31 mouse cellular contexts compared by ENCODE assay signal in genomic region chr10:13184170-13184766, GRCm38 (mm10). TPM values are rescaled to one million over a fixed set of nuclear protein-coding genes. Genes with fewer than 3 reads are reported as not detected.
DNase-seq lines count a peak whose midpoint lies in the region; ATAC-seq and TF ChIP-seq lines count a peak whose summit lies in the region.
"Had no signal": no experiment of that assay in that cellular context is flagged by ENCODE, and none has a peak within 500 bp of the region (broad histone marks: within the 10 kb centered on the region; RNA-seq: fewer than 3 reads in every experiment).

No protein-coding gene starts in this region.

- peak; percentile 98 for TF ChIP-seq EP300 in CH12.LX (IDR thresholded peaks at IDR 0.05; ENCODE audit: low read length)

- no peak overlapping the region for H3K4me2 ChIP-seq in liver, embryonic 12.5 days
- peak overlapping the region; percentile 34 for H3K4me2 ChIP-seq in CH12.LX (ENCODE audit: insufficient read depth, low read depth, poor library complexity, severe bottlenecking)
- H3K4me2 ChIP-seq: embryonic facial prominence, embryonic 15.5 days; heart, embryonic 13.5 days; hindbrain, embryonic 12.5 days; limb, embryonic 13.5 days; lung, embryonic 14.5 days; midbrain, embryonic 11.5 days had no signal

- ATAC-seq in liver, embryonic 12.5 days = no peak
- ATAC-seq in granulocyte monocyte progenitor cell, adult 5-6 weeks (replicated peaks; ENCODE audit: poor library complexity, severe bottlenecking) = peak; percentile 90
- peak; percentile 70 for ATAC-seq in neutrophil, adult 5-6 weeks (ENCODE audit: extremely low read depth, insufficient number of reproducible peaks, low FRiP score, poor library complexity, severe bottlenecking)
- ATAC-seq: forebrain, embryonic 14.5 days; intestine, postnatal 0 days had no signal

- no peak; the same call in 1 of the 2 replicates for TF ChIP-seq RAD21 in CH12.LX (IDR thresholded peaks at IDR 0.05; ENCODE audit: low read depth, low read length)

- no peak overlapping the region for H3K4me3 ChIP-seq in liver, adult 2 months (ENCODE audit: insufficient read depth, low read depth, low read length)
- no peak overlapping the region for H3K4me3 ChIP-seq in liver, embryonic 12.5 days
- H3K4me3 ChIP-seq in CH12.LX (replicated peaks in 1 of 3; ENCODE audit: low read depth in 2 of 3, low read length in 2 of 3, poor library complexity in 1 of 3) = no peak overlapping the region
- no peak overlapping the region for H3K4me3 ChIP-seq in thymus, adult 2 months (ENCODE audit: control insufficient read depth, insufficient read depth, low read length)
- H3K4me3 ChIP-seq: embryonic facial prominence, embryonic 15.5 days; heart, embryonic 13.5 days; hindbrain, embryonic 12.5 days; layer of hippocampus, adult 2 months; limb, embryonic 13.5 days had no signal

- in situ Hi-C loops in CH12.LX (cut with MboI; ENCODE audit: low pct_ligation_motif_present, low pct_unique_long_range_greater_than_20kb, low sequenced_read_pairs) = no loop called here

- H3K36me3 ChIP-seq in liver, adult 2 months (ENCODE audit: control insufficient read depth, insufficient read depth, low read length) = peaks cover 58% of the 10 kb centered on the region
- H3K36me3 ChIP-seq in liver, embryonic 12.5 days = peaks cover 94% of the 10 kb centered on the region
- peaks cover 57 to 82% of the 10 kb centered on the region in 2 experiments for H3K36me3 ChIP-seq in CH12.LX (replicated peaks in 1 of 2; ENCODE audit: control insufficient read depth in 1 of 2, insufficient read depth in 1 of 2, low read length in 1 of 2)
- H3K36me3 ChIP-seq in thymus, adult 2 months (ENCODE audit: control insufficient read depth, insufficient read depth, low read length) = peaks cover 38% of the 10 kb centered on the region

- H3K4me1 ChIP-seq in liver, adult 2 months (ENCODE audit: control insufficient read depth, insufficient read depth, low read length) = no peaks in the 10 kb centered on the region
- 0 out of 2 replicates have a peak, but pooled peaks cover 4% of the 10 kb centered on the region for H3K4me1 ChIP-seq in liver, embryonic 12.5 days
- peaks cover 11 to 38% of the 10 kb centered on the region in 2 experiments for H3K4me1 ChIP-seq in CH12.LX (ENCODE audit: control insufficient read depth in 1 of 2, insufficient read depth in 2 of 2)
- H3K4me1 ChIP-seq in thymus, adult 2 months (replicated peaks; ENCODE audit: control insufficient read depth, insufficient read depth, low read length) = no peaks in the 10 kb centered on the region
- H3K4me1 ChIP-seq: embryonic facial prominence, embryonic 15.5 days; hindbrain, embryonic 12.5 days had no signal

- WGBS in liver, adult 2 months = 84% methylated on average over 4 of the region's 4 CpGs
- 54% methylated on average over 4 of the region's 4 CpGs for WGBS in liver, embryonic 12.5 days (ENCODE audit: insufficient replicate concordance)
- 63% methylated on average over 4 of the region's 4 CpGs for WGBS in thymus, adult 2 months

- H3K27ac ChIP-seq in liver, adult 2 months (replicated peaks; ENCODE audit: insufficient read depth, low read depth, low read length) = no peak overlapping the region
- no peak overlapping the region for H3K27ac ChIP-seq in liver, embryonic 12.5 days
- peak overlapping the region; percentile 58 for H3K27ac ChIP-seq in CH12.LX (ENCODE audit: insufficient read depth, low read depth)
- H3K27ac ChIP-seq in thymus, adult 2 months (ENCODE audit: control insufficient read depth, insufficient read depth, low read length) = no peak overlapping the region
- H3K27ac ChIP-seq: embryonic facial prominence, embryonic 15.5 days; heart, embryonic 13.5 days; hindbrain, embryonic 12.5 days; layer of hippocampus, adult 2 months; liver, embryonic 14.5 days had no signal

- no peaks in the 10 kb centered on the region for H3K27me3 ChIP-seq in liver, adult 2 months (ENCODE audit: control insufficient read depth, insufficient read depth, low read length)
- no peaks in the 10 kb centered on the region for H3K27me3 ChIP-seq in liver, embryonic 12.5 days (replicated peaks)
- H3K27me3 ChIP-seq in CH12.LX (replicated peaks) = no peaks in the 10 kb centered on the region
- no peaks in the 10 kb centered on the region for H3K27me3 ChIP-seq in thymus, adult 2 months (ENCODE audit: control insufficient read depth, insufficient read depth, low read length)
- H3K27me3 ChIP-seq: embryonic facial prominence, embryonic 15.5 days; heart, embryonic 13.5 days; hindbrain, embryonic 12.5 days; limb, embryonic 13.5 days had no signal

- dilution Hi-C loops in CH12.LX (cut with MboI; ENCODE audit: extremely low pct_ligation_motif_present, extremely low pct_unique_long_range_greater_than_20kb, low sequenced_read_pairs) = no loop called here

- TF ChIP-seq CTCF in liver, adult 2 months (IDR thresholded peaks at IDR 0.05; ENCODE audit: low read depth, low read length) = no peak
- TF ChIP-seq CTCF in CH12.LX (conservative IDR thresholded peaks at IDR 0.05 in 1 of 2, IDR thresholded peaks at IDR 0.05 in 1 of 2; ENCODE audit: low read depth in 2 of 2, low read length in 2 of 2) = no peak
- no peak for TF ChIP-seq CTCF in thymus, adult 2 months (IDR thresholded peaks at IDR 0.05; ENCODE audit: borderline replicate concordance, control insufficient read depth, extremely low read depth, insufficient read depth, low read length, poor library complexity)

- no peak for TF ChIP-seq POLR2A in liver, adult 2 months (IDR thresholded peaks at IDR 0.05; ENCODE audit: extremely low read depth, insufficient read depth, low read length)
- TF ChIP-seq POLR2A in CH12.LX (IDR thresholded peaks at IDR 0.05; ENCODE audit: low read depth, low read length) = no peak
- no peak for TF ChIP-seq POLR2A in thymus, adult 2 months (IDR thresholded peaks at IDR 0.05; ENCODE audit: control insufficient read depth, extremely low read depth, insufficient read depth, low read length, poor library complexity)

- no peak overlapping the region for H3K9ac ChIP-seq in liver, adult 2 months (ENCODE audit: low read depth, low read length)
- no peak overlapping the region for H3K9ac ChIP-seq in liver, embryonic 12.5 days
- H3K9ac ChIP-seq in CH12.LX (ENCODE audit: insufficient read depth, low read depth) = 0 out of 2 replicates have a peak overlapping the region, but pooled peaks have one; percentile 24
- H3K9ac ChIP-seq: embryonic facial prominence, embryonic 15.5 days; heart, embryonic 13.5 days; hindbrain, embryonic 12.5 days; liver, embryonic 14.5 days; lung, embryonic 14.5 days had no signal

- no peaks in the 10 kb centered on the region for H3K9me3 ChIP-seq in liver, embryonic 12.5 days (replicated peaks)
- no peaks in the 10 kb centered on the region for H3K9me3 ChIP-seq in CH12.LX (replicated peaks; ENCODE audit: low read length)
- H3K9me3 ChIP-seq: embryonic facial prominence, embryonic 15.5 days; heart, embryonic 13.5 days; hindbrain, embryonic 12.5 days; limb, embryonic 13.5 days had no signal

- H3K79me2 ChIP-seq in liver, adult 2 months (ENCODE audit: control insufficient read depth, insufficient read depth, low read length) = no peaks in the 10 kb centered on the region
- H3K79me2 ChIP-seq in CH12.LX (replicated peaks; ENCODE audit: control insufficient read depth, extremely low read depth, insufficient read depth, poor library complexity, severe bottlenecking) = peaks cover 4% of the 10 kb centered on the region; the same call in 1 of the 2 replicates

- peak; percentile 21 for DNase-seq in liver, adult 2 months (ENCODE audit: extremely low read depth, low read depth, low spot score)
- peak; percentile 60 for DNase-seq in CH12.LX (ENCODE audit: extremely low read depth)
- DNase-seq in adrenal gland, adult 8-10 months = no peak
- no peak for DNase-seq in thymus, adult 2 months
- DNase-seq: cerebellum, adult 2 months; cerebellum, postnatal 25 days; heart, postnatal 14 days; kidney, postnatal 25 days; layer of hippocampus, postnatal 36 days; lung, embryonic 14.5 days; lung, postnatal 4 days had no signal

TF ChIP-seq in CH12.LX, 34 proteins besides CTCF, POLR2A, EP300 and RAD21 (continues in another document):
- no peak for TF ChIP-seq NRF1 (IDR thresholded peaks at IDR 0.05; ENCODE audit: low read depth, low read length)
- no peak for TF ChIP-seq MAFK (IDR thresholded peaks at IDR 0.05; ENCODE audit: insufficient replicate concordance, low read length)
- TF ChIP-seq BHLHE40 (IDR thresholded peaks at IDR 0.05; ENCODE audit: low read depth, low read length) = peak; percentile 41; the same call in 1 of the 2 replicates
- TF ChIP-seq E2F4 (IDR thresholded peaks at IDR 0.05; ENCODE audit: insufficient replicate concordance, low read depth, low read length) = no peak
- peak; percentile 80 for TF ChIP-seq MYC (IDR thresholded peaks at IDR 0.05; ENCODE audit: low read depth, low read length)
- peak; percentile 66; the same call in 1 of the 2 replicates for TF ChIP-seq ETS1 (conservative IDR thresholded peaks at IDR 0.05; ENCODE audit: low read depth, low read length)
- peak; percentile 93 for TF ChIP-seq IRF4 (IDR thresholded peaks at IDR 0.05; ENCODE audit: low read depth, low read length)
- no peak for TF ChIP-seq MAX (IDR thresholded peaks at IDR 0.05; ENCODE audit: low read length)
- no peak for TF ChIP-seq UBTF (IDR thresholded peaks at IDR 0.05; ENCODE audit: low read depth, low read length)

RNA-seq across cellular contexts. Expression of gene Zc2hc1b, which starts 6.4 kb away (rescaled TPM):
- not detected in 2 replicates for total RNA-seq in liver, adult 2 months (2014; rRNA removed)
- polyA plus RNA-seq in liver, adult 2 months (2012; rRNA removed) = not detected in 2 replicates
- polyA plus RNA-seq in liver, embryonic 12.5 days (2016; fragmentation: Nextera tagmentation; extraction: Ambion mirVana) = not detected in 2 replicates
- total RNA-seq in CH12.LX (2012; rRNA removed) (not detected in 2 replicates), CH12.LX (2014; rRNA removed) (not detected in 2 replicates)
- polyA plus RNA-seq in CH12.LX (2012; ENCODE audit: insufficient read length, low read depth) = not detected in 2 replicates
- total RNA-seq in granulocyte monocyte progenitor cell, adult 5-6 weeks (2014; fragmentation: Nextera tagmentation) = not detected in 2 replicates
- total RNA-seq in granulocyte monocyte progenitor cell, adult 5-6 weeks (2017) = not detected in 2 replicates
- total RNA-seq in neutrophil, adult 5-6 weeks (2017) = not detected in 2 replicates
- not detected for total RNA-seq in adrenal gland, adult 8-10 months (2022)
- polyA plus RNA-seq in thymus, adult 2 months (2012; rRNA removed) = not detected in 2 replicates
- total RNA-seq: adrenal gland, postnatal 4 days; gastrocnemius, adult 8-10 months; heart, postnatal 14 days; layer of hippocampus, adult 2 months; layer of hippocampus, postnatal 36 days; left cerebral cortex, postnatal 14 days had no signal
- polyA plus RNA-seq: cerebellum, adult 2 months; embryonic facial prominence, embryonic 15.5 days; forebrain, embryonic 14.5 days; frontal cortex, adult 2 months; gonadal fat pad, adult 2 months; heart, embryonic 13.5 days; hindbrain, embryonic 12.5 days; intestine, postnatal 0 days; kidney, embryonic 14.5 days; limb, embryonic 13.5 days; liver, embryonic 14.5 days; lung, embryonic 14.5 days; midbrain, embryonic 11.5 days; neural tube, embryonic 11.5 days; urinary bladder, adult 2 months had no signal

RNA-seq across cellular contexts. Expression of gene Ltv1, which starts 8.7 kb away (rescaled TPM):
- 6.9 and 8.4 TPM in 2 replicates for total RNA-seq in liver, adult 2 months (2014; rRNA removed)
- polyA plus RNA-seq in liver, adult 2 months (2012; rRNA removed) = 6.3 and 7.6 TPM in 2 replicates
- polyA plus RNA-seq in liver, embryonic 12.5 days (2016; fragmentation: Nextera tagmentation; extraction: Ambion mirVana) = 58.3 and 61.1 TPM in 2 replicates
- 32.1 and 37.3 TPM in 2 replicates for total RNA-seq in CH12.LX (2012; rRNA removed)
- total RNA-seq in CH12.LX (2014; rRNA removed) = 60.1 and 66.0 TPM in 2 replicates
- polyA plus RNA-seq in CH12.LX (2012; ENCODE audit: insufficient read length, low read depth) = 92.8 and 93.4 TPM in 2 replicates
- 43.3 and 45.3 TPM in 2 replicates for total RNA-seq in granulocyte monocyte progenitor cell, adult 5-6 weeks (2014; fragmentation: Nextera tagmentation)
- total RNA-seq in granulocyte monocyte progenitor cell, adult 5-6 weeks (2017) = 67.9 and 72.2 TPM in 2 replicates
- 18.5 and 23.9 TPM in 2 replicates for total RNA-seq in neutrophil, adult 5-6 weeks (2017)
- total RNA-seq in adrenal gland, adult 8-10 months (2022) = 10 to 100 TPM; 34.7 to 46.0 (median 40.2) TPM
- polyA plus RNA-seq in thymus, adult 2 months (2012; rRNA removed) = 13.7 and 15.9 TPM in 2 replicates

Comparison
In these comparisons a context has a peak if more than half of its experiments do, and no peak if none do; other contexts are left out.
1. DNase-seq: peak in liver, adult 2 months (single experiment) and CH12.LX (single experiment); none in adrenal gland, adult 8-10 months (single experiment) and thymus, adult 2 months (single experiment).